Mouse (Mus musculus): Measurements from ENCODE around the gene Dpp6.
"Not testable (repeated sequence)": the region's sequence is repeated elsewhere in the genome, so short reads cannot be mapped to it uniquely, and the experiment has no call there.

The Dpp6 gene

GRCm38 (mm10) chr5:27474964-27475465, 658.0 kb downstream of the Dpp6 start:
- DNase-seq (ENCODE audit: low read depth, low spot score), result no peak

GRCm38 (mm10) chr5:27481706-27482105, 664.7 kb downstream of the Dpp6 start:
- no peak for DNase-seq (ENCODE audit: low read depth, low spot score)

GRCm38 (mm10) chr5:27486138-27486537, 669.1 kb downstream of the Dpp6 start:
- no peak for DNase-seq (ENCODE audit: low read depth, low spot score)

- DNase-seq (ENCODE audit: low read depth, low spot score), result no peak
Observed at GRCm38 (mm10) chr5:27490942-27491341, 673.9 kb downstream of the Dpp6 start.

- not testable (repeated sequence) for DNase-seq (ENCODE audit: low read depth, low spot score)
Observed at GRCm38 (mm10) chr5:27501338-27501737, 684.3 kb downstream of the Dpp6 start, which contains the start of gene Speer4b. TSS of gene Speer4b (minus strand) at chr5:27501438.

GRCm38 (mm10) chr5:27518716-27519115, 701.7 kb downstream of the Dpp6 start:
- no peak for DNase-seq (ENCODE audit: low read depth, low spot score)

- no peak for DNase-seq (ENCODE audit: low read depth, low spot score)
Observed at GRCm38 (mm10) chr5:27526906-27527305, 709.9 kb downstream of the Dpp6 start.

- peak; percentile 49 for DNase-seq (ENCODE audit: low read depth, low spot score)
Observed at GRCm38 (mm10) chr5:27544816-27545270, 727.8 kb downstream of the Dpp6 start.

- no peak for DNase-seq (ENCODE audit: low read depth, low spot score)
Observed at GRCm38 (mm10) chr5:27549291-27549690, 732.3 kb downstream of the Dpp6 start.

GRCm38 (mm10) chr5:27565700-27566099, 748.7 kb downstream of the Dpp6 start:
- DNase-seq (ENCODE audit: low read depth, low spot score), result no peak

GRCm38 (mm10) chr5:27587970-27588758, 771.2 kb downstream of the Dpp6 start:
- DNase-seq (ENCODE audit: low read depth, low spot score), result peak; percentile 45

- DNase-seq (ENCODE audit: low read depth, low spot score), result peak; percentile 48
Observed at GRCm38 (mm10) chr5:27604132-27604531, 787.1 kb downstream of the Dpp6 start.

- peak; percentile 62 for DNase-seq (ENCODE audit: low read depth, low spot score)
Observed at GRCm38 (mm10) chr5:27615769-27616168, 798.8 kb downstream of the Dpp6 start.

- no peak for DNase-seq (ENCODE audit: low read depth, low spot score)
Observed at GRCm38 (mm10) chr5:27621811-27622210, 804.8 kb downstream of the Dpp6 start.

- no peak for DNase-seq (ENCODE audit: low read depth, low spot score)
Observed at GRCm38 (mm10) chr5:27623876-27624275, 806.9 kb downstream of the Dpp6 start.

- DNase-seq (ENCODE audit: low read depth, low spot score), result no peak
Observed at GRCm38 (mm10) chr5:27632151-27632550, 815.1 kb downstream of the Dpp6 start.

- DNase-seq (ENCODE audit: low read depth, low spot score), result no peak
Observed at GRCm38 (mm10) chr5:27635941-27636340, 818.9 kb downstream of the Dpp6 start.

GRCm38 (mm10) chr5:27641876-27642275, 824.9 kb downstream of the Dpp6 start:
- peak; percentile 17 for DNase-seq (ENCODE audit: low read depth, low spot score)

- no peak for DNase-seq (ENCODE audit: low read depth, low spot score)
Observed at GRCm38 (mm10) chr5:27651879-27652814, 835.1 kb downstream of the Dpp6 start.

- no peak for DNase-seq (ENCODE audit: low read depth, low spot score)
Observed at GRCm38 (mm10) chr5:27656101-27656500, 839.1 kb downstream of the Dpp6 start.

GRCm38 (mm10) chr5:27657672-27658071, 840.7 kb downstream of the Dpp6 start:
- DNase-seq (ENCODE audit: low read depth, low spot score), result no peak

- DNase-seq (ENCODE audit: low read depth, low spot score), result no peak
Observed at GRCm38 (mm10) chr5:27658165-27658564, 841.2 kb downstream of the Dpp6 start.

All from telencephalon, adult 2 months (tissue).